Mouse (Mus musculus): ENCODE measurements around the gene Tfb1m. TPM values are rescaled to one million over a fixed set of nuclear protein-coding genes. Genes with fewer than 3 reads are reported as not detected.

The Tfb1m gene
- polyA plus RNA-seq, 1 experiment from 2014 or later: 6.2 TPM

DNA sequence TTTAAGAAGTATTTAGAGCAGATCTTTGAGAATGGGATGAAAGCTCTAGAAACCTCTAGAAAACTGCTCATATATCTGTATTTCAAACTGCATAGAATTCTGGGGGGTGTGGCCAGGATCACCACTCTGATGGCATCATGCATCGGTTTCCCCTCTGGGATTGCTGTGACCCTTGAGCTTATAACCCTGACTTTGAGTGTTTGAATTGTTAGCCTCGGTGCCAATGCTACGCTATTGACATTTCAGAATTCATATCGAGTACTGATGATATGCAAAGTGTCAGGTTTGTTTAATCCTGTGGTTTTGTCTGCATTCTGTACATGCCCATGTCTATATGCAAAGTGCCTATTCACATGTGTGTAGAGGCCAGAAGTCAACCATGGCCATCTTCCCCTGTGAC is 70.4 kb downstream of the Tfb1m start:
- Histone ChIP-seq H3K27me3 (replicated peaks; ENCODE audit: control insufficient read depth, insufficient read depth, low read length) (no peaks in the 10 kb centered on the region), H3K27ac (ENCODE audit: low read depth, low read length) (no peak overlapping the region), H3K4me1 (replicated peaks; ENCODE audit: control insufficient read depth, insufficient read depth, low read length) (no peaks in the 10 kb centered on the region), H3K4me3 (ENCODE audit: low read depth, low read length) (no peak overlapping the region), H3K9me3 (ENCODE audit: control insufficient read depth) (no peaks in the 10 kb centered on the region), H3K4me2 (replicated peaks; ENCODE audit: low read depth) (no peak overlapping the region), H3K36me3 (ENCODE audit: control insufficient read depth, insufficient read depth) (no peaks in the 10 kb centered on the region), H3K9ac (ENCODE audit: low read depth, low read length) (no peak overlapping the region)
- ATAC-seq: no peak
- 85% methylated on average over 4 of the region's 4 CpGs for WGBS
- no peak for TF ChIP-seq CTCF (IDR thresholded peaks at IDR 0.05; ENCODE audit: low read depth)

DNA sequence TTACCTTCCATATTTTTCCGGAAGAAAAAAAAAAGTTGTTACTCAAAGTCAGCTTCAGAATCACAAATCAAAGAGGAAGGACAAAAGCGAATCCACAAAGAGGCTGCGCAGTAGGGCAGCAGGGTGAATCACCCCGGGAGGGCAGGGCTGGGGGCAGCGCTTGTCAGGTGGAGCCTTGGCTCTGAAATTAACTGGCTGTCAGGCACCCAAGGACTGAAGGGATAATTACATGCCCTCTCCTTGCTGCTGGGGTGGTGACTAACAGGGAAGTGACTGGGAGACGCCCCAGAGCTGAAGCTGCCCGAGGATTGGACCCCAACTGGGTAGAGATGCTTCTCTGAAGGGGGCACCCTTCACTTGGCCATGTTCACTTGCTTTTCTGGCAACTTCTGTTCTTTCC is 71.7 kb downstream of the Tfb1m start:
- Histone ChIP-seq H3K27ac (ENCODE audit: low read depth, low read length) (no peak overlapping the region), H3K4me1 (replicated peaks; ENCODE audit: control insufficient read depth, insufficient read depth, low read length) (no peaks in the 10 kb centered on the region), H3K9ac (ENCODE audit: low read depth, low read length) (no peak overlapping the region), H3K4me2 (replicated peaks; ENCODE audit: low read depth) (no peak overlapping the region), H3K4me3 (ENCODE audit: low read depth, low read length) (no peak overlapping the region), H3K36me3 (ENCODE audit: control insufficient read depth, insufficient read depth) (no peaks in the 10 kb centered on the region), H3K9me3 (ENCODE audit: control insufficient read depth) (no peaks in the 10 kb centered on the region), H3K27me3 (replicated peaks; ENCODE audit: control insufficient read depth, insufficient read depth, low read length) (no peaks in the 10 kb centered on the region)
- ATAC-seq: no peak
- WGBS: 83% methylated on average over 7 of the region's 7 CpGs
- no peak for TF ChIP-seq CTCF (IDR thresholded peaks at IDR 0.05; ENCODE audit: low read depth)

DNA sequence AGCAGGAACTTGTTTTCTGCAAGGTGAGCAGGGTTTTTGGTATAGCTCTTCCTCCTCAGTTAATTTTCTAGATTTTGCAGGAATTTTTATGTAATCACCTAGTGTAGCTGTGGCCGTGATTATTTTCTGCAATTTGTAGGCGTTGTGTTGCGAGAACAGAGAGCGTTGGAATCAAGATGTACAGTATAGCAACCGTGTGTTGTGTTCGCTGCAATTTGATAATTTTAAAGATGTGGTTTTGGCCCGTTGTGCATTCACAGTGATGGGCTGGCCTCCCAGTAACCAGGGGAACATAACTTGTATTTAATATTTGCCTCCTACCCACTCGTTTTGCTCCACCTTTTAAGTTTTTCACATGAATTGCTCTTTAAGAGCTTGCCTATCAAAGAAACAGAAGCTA is 74.5 kb downstream of the Tfb1m start:
- Histone ChIP-seq H3K4me3 (ENCODE audit: low read depth, low read length) (no peak overlapping the region), H3K27ac (ENCODE audit: low read depth, low read length) (no peak overlapping the region), H3K9me3 (ENCODE audit: control insufficient read depth) (no peaks in the 10 kb centered on the region), H3K36me3 (ENCODE audit: control insufficient read depth, insufficient read depth) (no peaks in the 10 kb centered on the region), H3K4me1 (replicated peaks; ENCODE audit: control insufficient read depth, insufficient read depth, low read length) (no peaks in the 10 kb centered on the region), H3K9ac (ENCODE audit: low read depth, low read length) (no peak overlapping the region), H3K27me3 (replicated peaks; ENCODE audit: control insufficient read depth, insufficient read depth, low read length) (no peaks in the 10 kb centered on the region), H3K4me2 (replicated peaks; ENCODE audit: low read depth) (no peak overlapping the region)
- no peak for TF ChIP-seq CTCF (IDR thresholded peaks at IDR 0.05; ENCODE audit: low read depth)
- 85% methylated on average over 8 of the region's 8 CpGs for WGBS
- no peak for ATAC-seq

DNA sequence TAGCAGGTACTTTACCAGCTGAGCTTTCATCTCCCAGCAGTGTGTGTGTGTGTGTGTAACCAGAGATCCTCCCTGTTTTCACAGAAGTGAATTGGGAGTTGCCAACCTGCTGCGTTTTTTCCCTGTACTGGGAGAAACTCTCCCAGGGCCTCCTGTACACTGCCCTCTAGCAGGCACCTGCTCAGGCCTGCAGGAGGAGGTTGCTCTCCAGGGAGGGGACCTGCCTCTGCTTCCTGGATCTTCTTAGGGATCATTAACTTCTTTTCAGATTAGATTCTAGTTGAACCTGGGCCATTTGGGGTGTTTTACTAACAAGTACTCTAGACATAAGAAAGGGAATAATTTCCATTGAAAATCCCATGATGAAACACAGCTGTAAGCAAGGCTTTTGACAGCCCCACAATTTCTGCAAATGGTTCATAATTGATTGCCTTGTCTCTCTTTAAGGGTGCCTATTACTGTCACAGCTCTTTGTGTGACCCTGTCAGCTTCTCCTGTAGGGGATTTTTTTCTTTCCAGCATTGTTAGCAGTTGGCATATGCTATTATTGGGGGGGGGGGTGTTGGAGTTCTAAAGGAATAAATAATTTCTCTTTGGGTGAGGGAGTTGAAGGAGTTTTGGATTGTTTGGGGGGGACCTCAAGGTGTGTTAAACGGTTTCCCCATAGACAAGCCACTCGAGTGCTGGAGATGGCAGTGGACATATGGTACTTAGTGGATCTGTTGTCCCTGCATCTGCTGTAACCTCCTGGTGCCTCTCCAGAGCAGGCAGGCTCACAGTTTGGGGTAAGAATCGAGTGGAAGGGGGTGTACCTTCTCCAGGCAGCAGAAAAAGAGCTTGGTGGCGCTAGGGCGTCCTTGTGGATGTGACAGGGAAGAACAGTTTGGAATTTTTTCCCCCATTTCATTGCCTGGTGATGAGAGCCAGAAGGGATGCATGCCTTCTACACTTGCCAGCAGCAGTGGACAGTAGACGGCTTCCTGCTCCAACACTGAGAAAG is 75.7 kb downstream of the Tfb1m start:
- no peaks in the 10 kb centered on the region for H3K4me1 ChIP-seq (replicated peaks; ENCODE audit: control insufficient read depth, insufficient read depth, low read length)
- H3K27me3 ChIP-seq (replicated peaks; ENCODE audit: control insufficient read depth, insufficient read depth, low read length): no peaks in the 10 kb centered on the region
- no peaks in the 10 kb centered on the region for H3K9me3 ChIP-seq (ENCODE audit: control insufficient read depth)
- H3K4me2 ChIP-seq (replicated peaks; ENCODE audit: low read depth): no peak overlapping the region
- TF ChIP-seq CTCF (IDR thresholded peaks at IDR 0.05; ENCODE audit: low read depth): peak; percentile 45
- H3K27ac ChIP-seq (ENCODE audit: low read depth, low read length): no peak overlapping the region
- 0 out of 2 replicates have a peak, but pooled peaks have one; percentile 49 for ATAC-seq
- H3K36me3 ChIP-seq (ENCODE audit: control insufficient read depth, insufficient read depth): no peaks in the 10 kb centered on the region
- WGBS: 61% methylated on average over 7 of the region's 7 CpGs
- H3K9ac ChIP-seq (ENCODE audit: low read depth, low read length): no peak overlapping the region
- no peak overlapping the region for H3K4me3 ChIP-seq (ENCODE audit: low read depth, low read length)

DNA sequence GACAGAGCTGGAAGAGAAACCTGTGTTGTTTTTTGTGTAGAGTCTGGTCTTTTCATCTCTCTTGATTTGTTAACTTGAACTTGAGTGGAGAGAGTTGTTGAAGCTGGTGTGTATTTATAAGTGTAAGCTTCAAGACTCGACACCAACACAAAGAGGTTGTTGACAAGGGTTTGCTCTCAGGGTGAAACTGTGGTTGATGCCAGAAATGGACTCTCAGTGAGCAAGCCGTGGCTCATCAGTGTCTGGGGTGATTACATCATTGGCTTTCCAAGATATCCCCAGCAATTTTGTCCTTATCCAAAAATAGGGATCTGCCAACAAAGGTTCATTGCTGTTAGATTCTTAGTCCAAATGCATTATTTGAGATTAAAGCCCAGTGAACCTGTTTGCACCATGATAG is 81.0 kb downstream of the Tfb1m start:
- Histone ChIP-seq H3K4me2 (replicated peaks; ENCODE audit: low read depth) (no peak overlapping the region), H3K27me3 (replicated peaks; ENCODE audit: control insufficient read depth, insufficient read depth, low read length) (no peaks in the 10 kb centered on the region), H3K36me3 (ENCODE audit: control insufficient read depth, insufficient read depth) (no peaks in the 10 kb centered on the region), H3K9me3 (ENCODE audit: control insufficient read depth) (no peaks in the 10 kb centered on the region), H3K9ac (ENCODE audit: low read depth, low read length) (no peak overlapping the region), H3K4me1 (replicated peaks; ENCODE audit: control insufficient read depth, insufficient read depth, low read length) (no peaks in the 10 kb centered on the region), H3K27ac (ENCODE audit: low read depth, low read length) (no peak overlapping the region), H3K4me3 (ENCODE audit: low read depth, low read length) (no peak overlapping the region)
- ATAC-seq: no peak
- no peak for TF ChIP-seq CTCF (IDR thresholded peaks at IDR 0.05; ENCODE audit: low read depth)
- 71% methylated on average over 2 of the region's 2 CpGs for WGBS

DNA sequence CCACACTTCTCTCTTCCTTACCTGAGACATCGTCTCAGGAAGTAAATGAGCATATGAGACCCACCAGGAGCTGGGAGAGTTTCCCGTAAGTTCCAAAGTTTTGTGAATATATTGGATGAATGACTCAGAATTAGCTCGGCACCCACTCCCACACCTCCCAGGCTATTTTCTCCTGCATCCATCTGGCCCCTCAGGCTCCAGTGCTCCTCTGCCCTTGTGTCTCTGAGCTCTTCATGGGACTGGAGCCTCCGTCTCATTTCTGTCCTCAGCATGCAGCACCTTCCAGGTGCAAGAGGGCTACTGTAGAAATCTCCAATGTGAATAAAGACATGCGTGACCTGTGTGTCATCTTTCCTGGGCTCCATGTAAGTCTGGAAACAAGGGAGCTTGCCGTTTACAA is 85.6 kb downstream of the Tfb1m start:
- H3K27ac ChIP-seq (ENCODE audit: low read depth, low read length): no peak overlapping the region
- 86% methylated on average over 6 of the region's 6 CpGs for WGBS

More for the DNA sequence above, 85.6 kb downstream of the Tfb1m start:
- Histone ChIP-seq H3K9me3 (ENCODE audit: control insufficient read depth) (no peaks in the 10 kb centered on the region), H3K4me2 (replicated peaks; ENCODE audit: low read depth) (no peak overlapping the region), H3K4me3 (ENCODE audit: low read depth, low read length) (no peak overlapping the region), H3K36me3 (ENCODE audit: control insufficient read depth, insufficient read depth) (no peaks in the 10 kb centered on the region), H3K27me3 (replicated peaks; ENCODE audit: control insufficient read depth, insufficient read depth, low read length) (no peaks in the 10 kb centered on the region), H3K4me1 (replicated peaks; ENCODE audit: control insufficient read depth, insufficient read depth, low read length) (no peaks in the 10 kb centered on the region), H3K9ac (ENCODE audit: low read depth, low read length) (no peak overlapping the region)
- TF ChIP-seq CTCF (IDR thresholded peaks at IDR 0.05; ENCODE audit: low read depth): no peak
- ATAC-seq: no peak

Other genes with a start within 250 kb of the Tfb1m start
- 1.9 and 2.1 TPM in 2 replicates for gene Tiam2, start 231.2 kb downstream of the Tfb1m start, polyA plus RNA-seq (2015; fragmentation: Nextera tagmentation; extraction: Ambion mirVana)
- gene Cldn20, start 25.2 kb downstream of the Tfb1m start, polyA plus RNA-seq (2015; fragmentation: Nextera tagmentation; extraction: Ambion mirVana): not detected in 2 replicates
- not detected in 2 replicates for gene Nox3, start 138.5 kb upstream of the Tfb1m start, polyA plus RNA-seq (2015; fragmentation: Nextera tagmentation; extraction: Ambion mirVana)

All from intestine, postnatal 0 days (tissue).